Mouse (Mus musculus) small intestine, adult 10 weeks (tissue): ENCODE data around the gene 4930539E08Rik. TPM values are rescaled to one million over a fixed set of nuclear protein-coding genes. Genes with fewer than 3 reads are reported as not detected.

Source experiments
- polyA plus RNA-seq: library from polyadenylated mRNA; stranded (reverse); fragments of 350-450 nt; fragmentation: Illumina TruSeq; extraction: RNeasy Lipid Tissue Mini Kit (QIAGEN cat#74804); gene quantifications from one replicate; pipeline ENCODE4 v1.2.3, GENCODE M21; 2014; ENCODE audit warnings: low replicate concordance

4930539E08Rik gene
- polyA plus RNA-seq, result 19.5 TPM

GRCm38 (mm10) chr17:28915060-28915628 is at the start of gene 4930539E08Rik:
TSS of gene 4930539E08Rik (minus strand) at chr17:28915324.

GRCm38 (mm10) chr17:28951831-28952799 is 37.0 kb upstream of the 4930539E08Rik start, which contains the start of gene Kctd20:
TSS of gene Kctd20 (plus strand) at chr17:28951950.

GRCm38 (mm10) chr17:28943740-28944139 is 28.6 kb upstream of the 4930539E08Rik start, which contains the start of gene Pxt1:
TSS of gene Pxt1 (minus strand) at chr17:28943840.

GRCm38 (mm10) chr17:28858205-28858604 is 56.9 kb downstream of the 4930539E08Rik start, which contains the start of gene Pnpla1:
TSS of gene Pnpla1 (plus strand) at chr17:28858411.

Other genes starting within 250 kb of the 4930539E08Rik start
- not detected for gene Slc26a8, start 225.1 kb downstream of the 4930539E08Rik start, polyA plus RNA-seq
- gene Mapk14, start 224.0 kb downstream of the 4930539E08Rik start, polyA plus RNA-seq, result 42.8 TPM
- gene AC170998.1, start 189.2 kb downstream of the 4930539E08Rik start, polyA plus RNA-seq, result 1.7 TPM
- 3.9 TPM for gene Mapk13, start 146.0 kb downstream of the 4930539E08Rik start, polyA plus RNA-seq
- gene Brpf3, start 114.2 kb downstream of the 4930539E08Rik start, polyA plus RNA-seq, result 34.0 TPM
- gene Pnpla1, start 56.9 kb downstream of the 4930539E08Rik start, polyA plus RNA-seq, result 0.33 TPM
- gene Pxt1, start 28.5 kb upstream of the 4930539E08Rik start, polyA plus RNA-seq, result not detected
- gene Kctd20, start 36.6 kb upstream of the 4930539E08Rik start, polyA plus RNA-seq, result 24.6 TPM
- gene Stk38, start 92.7 kb upstream of the 4930539E08Rik start, polyA plus RNA-seq, result 155 TPM
- 477 TPM for gene Srsf3, start 117.3 kb upstream of the 4930539E08Rik start, polyA plus RNA-seq
- 96.2 TPM for gene Cdkn1a, start 175.7 kb upstream of the 4930539E08Rik start, polyA plus RNA-seq
- gene Rab44, start 198.8 kb upstream of the 4930539E08Rik start, polyA plus RNA-seq, result not detected